Mouse (Mus musculus) cortical plate, adult 2 months (tissue): Measurements from ENCODE around the gene Gtf2ird2. TPM values are rescaled to one million over a fixed set of nuclear protein-coding genes. Genes with fewer than 3 reads are reported as not detected.

Experiments
- H3K27ac ChIP-seq: fragments of 200-500 bp; 2 replicates; pipeline ENCODE4 v1.5.1; 2012; ENCODE audit warnings: low read length, control low read depth, inconsistent platforms; ENCODE audit not compliant: insufficient read depth
- H3K4me1 ChIP-seq: fragments of 200-500 bp; 2 replicates; pipeline ENCODE4 v1.6.1; 2011; ENCODE audit warnings: low read length; ENCODE audit not compliant: control insufficient read depth, insufficient read depth
- H3K4me3 ChIP-seq: fragments of 200-500 bp; 2 replicates; pipeline ENCODE4 v1.5.1; 2011; ENCODE audit warnings: mild to moderate bottlenecking, low read length, control low read depth; ENCODE audit not compliant: insufficient read depth
- CTCF ChIP-seq: fragments of 200-500 bp; IDR thresholded peaks from 2 replicates; pipeline ENCODE4 v1.5.1; 2011; ENCODE audit warnings: mild to moderate bottlenecking, control low read depth, low read length; ENCODE audit not compliant: insufficient read depth; ENCODE audit errors: extremely low read depth
- POLR2A ChIP-seq: fragments of 200-500 bp; IDR thresholded peaks from 2 replicates; pipeline ENCODE4 v1.6.1; 2011; ENCODE audit warnings: mild to moderate bottlenecking, low read length, control low read depth; ENCODE audit not compliant: insufficient read depth; ENCODE audit errors: extremely low read depth
- polyA plus RNA-seq: library from polyadenylated mRNA; depleted of rRNA; stranded (reverse); fragments of >200 nt; gene quantifications from 2 replicates; pipeline ENCODE4 v1.2.3, GENCODE M21; 2012

Gene Gtf2ird2
- polyA plus RNA-seq, 1 experiment: 14.8 TPM

- no peak for TF ChIP-seq CTCF
- no peak for TF ChIP-seq POLR2A
- H3K27ac ChIP-seq: no peak overlapping the region
- no peak overlapping the region for H3K4me3 ChIP-seq
- no peaks in the 10 kb centered on the region for H3K4me1 ChIP-seq
Measured at GRCm38 (mm10) chr5:134209931-134210554, 26.2 kb downstream of the Gtf2ird2 start.

GRCm38 (mm10) chr5:134214021-134214806 is 30.4 kb downstream of the Gtf2ird2 start:
- H3K4me1 ChIP-seq: no peaks in the 10 kb centered on the region
- H3K4me3 ChIP-seq: no peak overlapping the region
- H3K27ac ChIP-seq: no peak overlapping the region
- no peak for TF ChIP-seq CTCF
- TF ChIP-seq POLR2A: no peak

GRCm38 (mm10) chr5:134217900-134218299 is 34.1 kb downstream of the Gtf2ird2 start:
- TF ChIP-seq CTCF (no peak), POLR2A (no peak)
- H3K4me1 ChIP-seq: no peaks in the 10 kb centered on the region
- H3K4me3 ChIP-seq: no peak overlapping the region

GRCm38 (mm10) chr5:134221278-134221677 is 37.5 kb downstream of the Gtf2ird2 start:
- H3K27ac ChIP-seq: no peak overlapping the region
- no peak overlapping the region for H3K4me3 ChIP-seq
- H3K4me1 ChIP-seq: no peaks in the 10 kb centered on the region
- no peak for TF ChIP-seq CTCF
- TF ChIP-seq POLR2A: no peak

More at GRCm38 (mm10) chr5:134217900-134218299, 34.1 kb downstream of the Gtf2ird2 start:
- H3K27ac ChIP-seq: no peak overlapping the region

- Histone ChIP-seq H3K27ac (no peak overlapping the region), H3K4me1 (no peaks in the 10 kb centered on the region), H3K4me3 (no peak overlapping the region)
- TF ChIP-seq CTCF (no peak), POLR2A (no peak)
Measured at GRCm38 (mm10) chr5:134221708-134222150, 37.9 kb downstream of the Gtf2ird2 start.

GRCm38 (mm10) chr5:134225110-134225901 is 41.5 kb downstream of the Gtf2ird2 start:
- no peaks in the 10 kb centered on the region for H3K4me1 ChIP-seq
- H3K27ac ChIP-seq: no peak overlapping the region
- no peak overlapping the region for H3K4me3 ChIP-seq
- TF ChIP-seq POLR2A (no peak), CTCF (no peak)

GRCm38 (mm10) chr5:134226946-134227345 is 43.1 kb downstream of the Gtf2ird2 start:
- Histone ChIP-seq H3K4me3 (no peak overlapping the region), H3K27ac (no peak overlapping the region), H3K4me1 (no peaks in the 10 kb centered on the region)
- TF ChIP-seq POLR2A (no peak), CTCF (no peak)

- no peak overlapping the region for H3K4me3 ChIP-seq
- H3K4me1 ChIP-seq: no peaks in the 10 kb centered on the region
- no peak for TF ChIP-seq POLR2A
- TF ChIP-seq CTCF: peak; percentile 38; the same call in 1 of the 2 replicates
- no peak overlapping the region for H3K27ac ChIP-seq
Measured at GRCm38 (mm10) chr5:134227574-134228248, 43.9 kb downstream of the Gtf2ird2 start.

- TF ChIP-seq POLR2A (no peak), CTCF (no peak)
- Histone ChIP-seq H3K4me1 (no peaks in the 10 kb centered on the region), H3K27ac (no peak overlapping the region), H3K4me3 (no peak overlapping the region)
Measured at GRCm38 (mm10) chr5:134228249-134228638, 44.4 kb downstream of the Gtf2ird2 start.
